ENCODE assay signal across 14 mouse cellular contexts in genomic region chr13:74071244-74071643, GRCm38 (mm10). TPM values are rescaled to one million over a fixed set of nuclear protein-coding genes. Genes with fewer than 3 reads are reported as not detected.
ATAC-seq lines count a peak whose summit lies in the region.
"Not testable (repeated sequence)": the region's sequence is repeated elsewhere in the genome, so short reads cannot be mapped to it uniquely, and the experiment has no call there.
"Had no signal": no experiment of that assay in that cellular context is flagged by ENCODE, and none has a peak within 500 bp of the region (broad histone marks: within the 10 kb centered on the region; RNA-seq: fewer than 3 reads in every experiment).

No protein-coding gene starts in this region.

- H3K4me2 ChIP-seq in intestine, embryonic 15.5 days (replicated peaks); stomach, embryonic 15.5 days: not testable (repeated sequence)
- peak overlapping the region; percentile 18; the same call in 1 of the 2 replicates for H3K4me2 ChIP-seq in liver, embryonic 12.5 days
- 0 out of 2 replicates have a peak overlapping the region, but pooled peaks have one; percentile 18 for H3K4me2 ChIP-seq in liver, embryonic 15.5 days

- H3K4me3 ChIP-seq in intestine, embryonic 15.5 days (replicated peaks); liver, embryonic 12.5 days; liver, embryonic 15.5 days (replicated peaks); stomach, embryonic 15.5 days (replicated peaks): not testable (repeated sequence)

- 73% methylated on average over 1 of the region's 1 CpGs for WGBS in intestine, embryonic 15.5 days
- WGBS in liver, embryonic 12.5 days (ENCODE audit: insufficient replicate concordance): 12% methylated on average over 1 of the region's 1 CpGs
- 6% methylated on average over 1 of the region's 1 CpGs for WGBS in liver, embryonic 15.5 days (ENCODE audit: insufficient replicate concordance)
- WGBS in stomach, embryonic 15.5 days: 68% methylated on average over 1 of the region's 1 CpGs

- not testable (repeated sequence) for H3K4me1 ChIP-seq in intestine, embryonic 15.5 days (replicated peaks); stomach, embryonic 15.5 days
- H3K4me1 ChIP-seq in liver, embryonic 12.5 days: peaks cover 34% of the 10 kb centered on the region
- peaks cover 27% of the 10 kb centered on the region for H3K4me1 ChIP-seq in liver, embryonic 15.5 days (replicated peaks)

- peak; percentile 56; the same call in 1 of the 2 replicates for ATAC-seq in common myeloid progenitor, adult 5-6 weeks (replicated peaks; ENCODE audit: low read depth, poor library complexity, severe bottlenecking)
- ATAC-seq in intestine, embryonic 15.5 days: peak; percentile 50; the same call in 1 of the 2 replicates
- peak; percentile 91 for ATAC-seq in liver, embryonic 12.5 days
- peak; percentile 91 for ATAC-seq in liver, embryonic 15.5 days (ENCODE audit: insufficient read depth)
- 0 out of 2 replicates have a peak, but pooled peaks have one; percentile 24 for ATAC-seq in megakaryocyte, adult 5-6 weeks (ENCODE audit: poor library complexity, severe bottlenecking)
- ATAC-seq in stomach, embryonic 15.5 days (ENCODE audit: insufficient read depth, low FRiP score, low read depth): peak; percentile 50; the same call in 1 of the 2 replicates

- H3K27ac ChIP-seq in intestine, embryonic 15.5 days; stomach, embryonic 15.5 days: not testable (repeated sequence)
- 0 out of 2 replicates have a peak overlapping the region, but pooled peaks have one; percentile 52 for H3K27ac ChIP-seq in liver, embryonic 12.5 days
- peak overlapping the region; percentile 69 for H3K27ac ChIP-seq in liver, embryonic 15.5 days (replicated peaks)

- H3K36me3 ChIP-seq in intestine, embryonic 15.5 days; liver, embryonic 12.5 days; liver, embryonic 15.5 days (replicated peaks); stomach, embryonic 15.5 days: not testable (repeated sequence)

- not testable (repeated sequence) for H3K9me3 ChIP-seq in intestine, embryonic 15.5 days; liver, embryonic 12.5 days (replicated peaks); liver, embryonic 15.5 days (replicated peaks); stomach, embryonic 15.5 days

- H3K9ac ChIP-seq in intestine, embryonic 15.5 days; liver, embryonic 12.5 days; liver, embryonic 15.5 days; stomach, embryonic 15.5 days: not testable (repeated sequence)

- not testable (repeated sequence) for H3K27me3 ChIP-seq in intestine, embryonic 15.5 days (replicated peaks); stomach, embryonic 15.5 days (replicated peaks)
- peaks cover 24% of the 10 kb centered on the region for H3K27me3 ChIP-seq in liver, embryonic 12.5 days (replicated peaks)
- peaks cover 16% of the 10 kb centered on the region; the same call in 1 of the 2 replicates for H3K27me3 ChIP-seq in liver, embryonic 15.5 days

RNA-seq across cellular contexts. Expression of gene Cep72, which starts 9.1 kb away (rescaled TPM):
- 11.8 and 14.5 TPM in 2 replicates for total RNA-seq in common myeloid progenitor, adult 5-6 weeks (2017)
- 14.1 and 15.2 TPM in 2 replicates for polyA plus RNA-seq in intestine, embryonic 15.5 days (2015; fragmentation: Nextera tagmentation; extraction: Ambion mirVana)
- 9.1 and 9.4 TPM in 2 replicates for polyA plus RNA-seq in liver, embryonic 12.5 days (2016; fragmentation: Nextera tagmentation; extraction: Ambion mirVana)
- polyA plus RNA-seq in liver, embryonic 15.5 days (2015; fragmentation: Nextera tagmentation; extraction: Ambion mirVana): 6.8 and 7.2 TPM in 2 replicates
- 7.6 and 8.2 TPM in 2 replicates for total RNA-seq in megakaryocyte, adult 5-6 weeks (2015)
- 8.9 and 15.7 TPM in 2 replicates for total RNA-seq in megakaryocyte, adult 5-6 weeks (2017)
- 11.1 and 11.2 TPM in 2 replicates for polyA plus RNA-seq in stomach, embryonic 15.5 days (2015; fragmentation: Nextera tagmentation; extraction: Ambion mirVana)

RNA-seq across cellular contexts. Expression of gene Slc9a3, which starts 50.0 kb away (rescaled TPM):
- not detected in 2 replicates for total RNA-seq in common myeloid progenitor, adult 5-6 weeks (2017)
- 5.0 and 6.2 TPM in 2 replicates for polyA plus RNA-seq in intestine, embryonic 15.5 days (2015; fragmentation: Nextera tagmentation; extraction: Ambion mirVana)
- polyA plus RNA-seq in liver, embryonic 12.5 days (2016; fragmentation: Nextera tagmentation; extraction: Ambion mirVana): not detected in 2 replicates
- polyA plus RNA-seq in liver, embryonic 15.5 days (2015; fragmentation: Nextera tagmentation; extraction: Ambion mirVana): not detected in 2 replicates
- total RNA-seq in megakaryocyte, adult 5-6 weeks (2015): not detected in 2 replicates
- not detected in 2 replicates for total RNA-seq in megakaryocyte, adult 5-6 weeks (2017)
- 0.55 and 1.1 TPM in 2 replicates for polyA plus RNA-seq in stomach, embryonic 15.5 days (2015; fragmentation: Nextera tagmentation; extraction: Ambion mirVana)
- total RNA-seq: granulocyte monocyte progenitor cell, adult 5-6 weeks had no signal
- polyA plus RNA-seq: CD4-positive, CD25-positive, alpha-beta regulatory T cell, adult 4 months; embryonic facial prominence, embryonic 12.5 days; erythroblast, embryonic 14.5 days; forebrain, embryonic 10.5 days; heart, embryonic 13.5 days; hindbrain, embryonic 11.5 days; Patski had no signal

Comparison
In these comparisons a context has a peak if more than half of its experiments do, and no peak if none do; other contexts are left out.
1. ATAC-seq: peak in every context shown above with its lines; median percentile 91 in liver, embryonic 12.5 days; 91 in liver, embryonic 15.5 days; 56 in common myeloid progenitor, adult 5-6 weeks; 50 in intestine, embryonic 15.5 days; 50 in stomach, embryonic 15.5 days; 24 in megakaryocyte, adult 5-6 weeks.